Mouse (Mus musculus): ENCODE measurements around the gene Slbp.

The Slbp gene

DNA sequence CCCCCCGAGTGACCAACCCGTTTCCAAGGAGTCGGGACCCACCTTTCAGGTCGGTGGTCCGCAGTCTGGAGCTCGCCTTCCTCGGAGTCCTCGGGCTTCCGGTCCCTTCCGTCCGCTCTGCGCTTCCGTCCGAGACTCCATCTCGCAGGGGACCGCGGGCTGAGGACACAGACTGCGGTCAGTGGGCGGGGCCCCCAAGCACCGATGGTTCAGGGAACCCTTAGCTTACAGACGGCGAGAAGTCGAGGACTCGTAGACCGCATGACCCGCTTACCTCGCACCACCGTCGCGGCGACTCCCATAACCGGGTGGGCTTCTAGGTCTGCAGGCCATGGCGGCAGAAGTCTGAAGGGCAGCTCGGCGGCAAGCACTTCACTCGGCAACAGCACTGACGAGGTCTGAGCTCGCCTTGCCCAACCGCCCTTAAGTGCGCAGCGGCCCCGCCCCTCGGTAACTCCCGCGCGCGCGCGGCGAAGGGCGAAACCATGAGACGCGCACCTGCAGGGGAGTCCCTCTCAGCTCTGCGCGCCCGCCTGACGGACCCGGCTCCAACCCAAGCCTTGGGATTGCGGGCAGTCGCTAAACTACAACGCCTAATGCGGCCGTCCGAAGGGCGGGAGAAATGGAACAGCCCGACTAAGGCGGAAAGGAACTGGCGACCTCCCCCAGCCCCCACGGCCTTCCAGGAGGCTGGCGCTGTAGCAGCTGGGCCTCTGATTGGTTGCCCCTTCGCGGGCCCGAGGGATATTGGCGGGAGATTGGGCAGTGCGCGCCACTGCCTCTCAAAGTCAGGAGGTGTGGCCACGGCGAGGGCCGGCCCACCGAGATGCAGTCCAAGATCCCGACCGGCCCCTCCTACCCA lies at the start of gene Slbp:
Gene Slbp, minus strand, starts transcription at position 654 of the 862 bp plus-strand sequence.
- peak; percentile 96 for DNase-seq (ENCODE audit: low read depth, low spot score)

DNA sequence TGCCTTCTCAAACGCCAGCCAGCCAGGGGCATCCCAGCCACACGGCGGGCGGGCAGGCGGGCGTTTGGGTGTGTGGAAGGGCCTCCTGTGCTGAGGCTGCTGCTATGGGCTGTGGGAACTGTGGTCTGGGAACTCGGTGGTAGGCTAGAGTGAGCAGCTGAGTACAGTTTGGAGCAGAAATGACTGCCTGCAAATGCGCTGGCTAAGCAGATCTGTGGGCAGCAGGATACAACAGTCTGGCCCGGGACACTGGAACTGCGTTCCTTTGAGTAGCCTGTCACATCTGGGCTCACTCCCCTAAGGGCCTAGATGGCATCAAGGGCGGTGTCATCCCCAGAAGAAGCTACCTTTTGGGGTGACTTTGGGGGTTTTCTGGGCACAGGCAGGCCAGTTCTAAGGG lies 49.5 kb upstream of the Slbp start:
- no peak for DNase-seq (ENCODE audit: low read depth, low spot score)

DNA sequence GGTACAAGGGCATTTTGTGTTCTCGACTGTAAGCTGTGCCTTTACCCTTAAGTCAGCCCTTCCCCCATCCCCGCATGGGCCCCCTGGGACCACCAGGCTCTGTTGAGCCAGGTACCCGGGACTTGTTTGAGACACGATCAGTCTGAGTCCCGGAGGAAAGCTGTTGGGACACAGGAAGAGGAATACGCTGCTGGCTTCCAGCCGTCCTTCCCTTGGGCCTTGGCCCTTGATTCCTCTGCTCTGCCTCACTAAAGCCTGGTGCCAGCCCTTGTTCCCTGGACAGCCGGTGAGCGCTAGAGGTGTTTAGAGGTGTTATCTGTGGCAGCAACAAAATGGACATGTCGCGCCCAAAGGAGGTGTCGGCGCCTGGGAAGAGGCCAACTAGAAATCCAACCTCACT lies 47.6 kb upstream of the Slbp start:
- no peak for DNase-seq (ENCODE audit: low read depth, low spot score)

DNA sequence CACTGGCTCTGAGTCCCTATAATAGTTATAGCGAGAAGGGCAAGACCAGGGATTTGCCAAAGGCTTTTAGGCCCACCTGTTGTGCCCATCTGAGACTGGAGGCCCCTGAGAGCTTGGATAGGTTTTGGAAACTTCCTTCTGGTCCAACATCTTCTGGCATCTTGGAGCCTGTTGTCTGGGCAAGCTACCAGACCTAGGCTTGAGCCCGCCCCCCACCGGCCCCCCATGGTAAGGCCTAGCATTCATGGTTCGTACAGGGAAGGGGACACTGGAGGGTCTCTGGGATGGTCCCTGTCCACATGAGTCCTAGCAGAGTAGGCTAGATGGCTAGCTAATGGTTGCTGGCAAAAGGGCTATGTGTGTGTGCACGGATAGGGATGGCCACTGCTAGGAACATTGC lies 46.3 kb upstream of the Slbp start:
- no peak for DNase-seq (ENCODE audit: low read depth, low spot score)

DNA sequence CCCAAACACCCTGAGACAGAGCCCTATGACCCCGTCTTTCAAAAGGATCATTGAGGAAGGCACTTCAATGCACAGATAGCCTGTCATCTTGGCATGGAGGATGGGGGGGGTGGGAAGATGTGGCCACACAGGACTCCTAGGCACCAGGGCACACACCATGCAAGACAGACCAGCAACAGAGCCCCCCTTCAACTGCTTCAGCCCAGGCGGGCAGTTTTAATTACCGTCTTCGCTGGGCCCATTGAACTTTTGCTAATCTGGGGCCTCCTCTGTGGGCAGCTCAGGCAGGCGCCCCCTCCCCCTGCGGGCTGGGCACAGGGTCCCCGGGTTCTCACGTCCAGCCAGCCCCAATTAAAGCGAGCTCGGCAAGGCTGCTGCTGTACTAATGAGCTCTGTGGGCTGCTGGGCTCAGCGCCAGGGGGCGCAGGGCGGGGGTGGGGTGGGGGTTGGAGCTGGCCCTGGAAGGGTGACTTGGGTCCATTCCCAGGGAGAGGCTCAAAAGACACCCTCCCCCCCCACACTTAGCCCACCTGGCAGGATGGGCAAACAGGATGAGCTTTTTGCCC lies 45.7 kb upstream of the Slbp start:
- DNase-seq (ENCODE audit: low read depth, low spot score): no peak

DNA sequence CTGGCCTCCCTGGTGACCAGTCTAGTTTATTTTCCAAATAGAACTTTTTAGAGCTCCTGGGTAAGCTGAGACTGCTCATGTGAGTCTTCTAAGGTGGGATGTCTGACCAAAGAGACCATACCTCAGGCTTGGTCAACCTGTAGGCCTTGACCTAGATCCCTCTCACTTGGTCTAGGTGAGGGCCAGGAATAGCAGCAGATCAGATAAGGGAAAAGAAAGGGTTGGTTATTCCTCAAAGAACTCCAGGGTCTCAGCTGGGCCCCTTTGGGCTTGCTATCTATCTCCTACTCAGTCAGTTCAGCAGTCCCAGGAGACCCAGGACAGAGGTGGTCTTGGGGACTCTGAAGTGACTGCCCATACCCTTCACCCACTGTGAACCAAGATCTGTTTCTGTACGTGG lies 45.2 kb upstream of the Slbp start:
- DNase-seq (ENCODE audit: low read depth, low spot score): no peak

DNA sequence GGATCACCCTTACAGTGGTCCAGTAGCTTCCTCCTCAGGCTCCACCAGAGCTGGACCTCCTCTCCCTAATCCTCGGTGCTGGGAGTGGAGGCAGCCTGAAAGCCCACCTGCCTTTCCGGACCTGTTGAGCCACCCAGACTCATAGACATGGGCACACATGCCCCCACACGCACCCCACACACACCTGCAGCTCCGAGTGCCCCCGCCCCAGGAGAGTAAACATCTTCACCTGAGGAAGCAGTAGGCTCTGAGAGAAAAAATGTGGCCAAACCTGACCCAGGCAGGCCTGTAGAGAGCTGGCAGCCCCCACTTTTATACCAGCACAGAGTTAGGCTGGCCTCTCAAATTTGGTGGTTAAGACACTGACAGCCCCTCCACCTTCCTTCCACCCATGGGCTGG lies 44.1 kb upstream of the Slbp start:
- no peak for DNase-seq (ENCODE audit: low read depth, low spot score)

DNA sequence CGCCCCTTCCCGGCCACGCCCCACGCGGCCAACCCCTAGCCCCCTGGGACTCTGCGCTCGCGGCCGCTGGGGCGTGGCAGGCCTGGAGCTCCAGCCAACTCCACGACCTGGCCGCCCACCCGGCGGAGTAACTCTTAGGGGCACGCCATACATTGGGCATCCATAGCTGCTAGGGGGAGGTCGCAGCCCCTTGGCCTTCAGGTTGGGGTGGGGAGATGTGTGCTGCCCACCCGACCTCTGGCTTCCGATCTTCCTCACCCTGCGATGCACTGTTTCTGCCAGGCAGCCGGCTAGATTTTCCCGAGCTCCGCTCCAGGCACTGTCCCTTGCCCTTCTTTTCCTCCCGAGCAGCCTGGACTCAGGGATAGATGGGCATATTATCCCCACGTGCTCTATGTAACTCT lies 43.3 kb upstream of the Slbp start:
- DNase-seq (ENCODE audit: low read depth, low spot score): peak; percentile 27

DNA sequence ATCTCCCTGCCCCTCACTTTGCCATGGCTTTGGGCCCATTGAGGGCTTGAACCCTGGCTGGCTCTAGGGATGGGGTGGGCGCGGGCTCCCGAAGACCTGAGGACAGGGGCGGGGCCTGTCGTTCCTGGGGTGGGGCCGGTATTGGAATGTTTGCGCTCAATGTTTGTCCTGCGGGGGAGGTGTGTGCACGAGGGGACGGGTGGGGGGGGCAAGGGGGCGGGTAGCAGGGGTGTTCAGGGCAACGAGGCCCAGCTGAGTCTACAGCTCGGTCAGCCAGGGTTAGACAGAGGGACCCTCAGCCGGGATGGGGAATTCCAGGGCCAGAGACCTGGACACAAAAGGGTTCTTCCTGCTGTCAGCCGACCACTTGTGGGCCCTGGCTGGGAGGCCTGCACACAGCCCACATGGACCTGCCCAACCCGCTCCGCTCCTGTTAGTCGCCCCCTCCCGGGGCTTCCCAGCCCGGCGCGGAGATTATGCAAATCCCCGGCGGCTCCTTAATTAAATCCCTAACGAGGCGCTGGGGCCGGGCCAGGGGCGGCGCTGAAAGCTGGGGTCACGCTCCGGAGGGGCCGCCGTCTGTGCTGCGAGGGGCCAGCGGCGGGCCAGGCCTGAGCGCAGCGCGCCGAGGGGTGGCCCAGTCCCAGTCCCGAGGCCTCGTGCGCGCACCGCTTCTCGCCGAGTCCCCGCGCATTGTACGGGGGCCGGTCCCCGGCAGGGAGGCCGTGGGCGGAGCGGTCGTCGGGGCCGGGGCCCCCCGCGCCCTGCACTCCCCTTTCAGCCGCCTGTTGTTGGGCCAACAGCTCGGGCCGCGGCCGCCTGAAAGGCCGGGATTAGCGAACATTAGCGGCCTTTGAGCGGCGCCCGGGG lies 42.7 kb upstream of the Slbp start:
- DNase-seq (ENCODE audit: low read depth, low spot score): peak; percentile 21

DNA sequence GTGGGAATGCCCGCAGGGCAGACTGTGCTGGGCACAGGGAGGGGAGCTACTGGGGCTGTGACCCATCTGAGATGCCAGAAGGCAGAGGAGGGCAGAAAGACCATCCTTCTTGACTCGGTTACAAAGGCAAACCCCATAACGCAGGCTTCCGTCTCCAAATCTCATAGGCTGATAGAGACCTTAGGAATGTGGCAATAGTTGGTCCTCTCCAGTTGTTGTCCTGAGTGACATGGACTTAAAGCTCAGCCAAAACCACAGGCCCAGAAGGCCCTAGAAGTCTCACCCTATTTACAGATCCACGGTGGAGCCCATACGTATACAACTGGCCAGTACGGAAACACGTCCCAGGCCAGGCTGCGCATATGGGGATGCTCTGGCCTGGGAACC lies 42.1 kb upstream of the Slbp start:
- DNase-seq (ENCODE audit: low read depth, low spot score): no peak

DNA sequence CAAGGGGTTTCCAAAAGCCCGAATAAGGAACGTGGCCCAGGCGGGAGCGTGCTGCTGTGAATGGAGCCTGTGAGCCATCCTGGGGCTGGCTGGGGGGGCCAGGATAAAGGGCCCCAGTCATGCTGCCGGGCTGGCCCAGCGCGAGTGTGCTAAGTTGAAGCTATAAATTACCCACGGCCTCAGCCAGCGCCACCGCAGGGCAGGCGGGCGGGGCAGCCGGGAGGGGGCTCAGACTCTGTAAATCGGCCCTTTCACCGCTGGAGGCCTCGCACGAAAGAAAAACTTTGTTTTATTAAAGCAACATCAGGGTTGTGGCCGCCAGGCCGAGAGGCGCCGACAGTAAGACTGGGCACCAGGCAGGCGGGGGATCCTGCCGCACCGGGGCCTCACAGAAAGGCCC lies 40.0 kb upstream of the Slbp start:
- DNase-seq (ENCODE audit: low read depth, low spot score): peak; percentile 81

DNA sequence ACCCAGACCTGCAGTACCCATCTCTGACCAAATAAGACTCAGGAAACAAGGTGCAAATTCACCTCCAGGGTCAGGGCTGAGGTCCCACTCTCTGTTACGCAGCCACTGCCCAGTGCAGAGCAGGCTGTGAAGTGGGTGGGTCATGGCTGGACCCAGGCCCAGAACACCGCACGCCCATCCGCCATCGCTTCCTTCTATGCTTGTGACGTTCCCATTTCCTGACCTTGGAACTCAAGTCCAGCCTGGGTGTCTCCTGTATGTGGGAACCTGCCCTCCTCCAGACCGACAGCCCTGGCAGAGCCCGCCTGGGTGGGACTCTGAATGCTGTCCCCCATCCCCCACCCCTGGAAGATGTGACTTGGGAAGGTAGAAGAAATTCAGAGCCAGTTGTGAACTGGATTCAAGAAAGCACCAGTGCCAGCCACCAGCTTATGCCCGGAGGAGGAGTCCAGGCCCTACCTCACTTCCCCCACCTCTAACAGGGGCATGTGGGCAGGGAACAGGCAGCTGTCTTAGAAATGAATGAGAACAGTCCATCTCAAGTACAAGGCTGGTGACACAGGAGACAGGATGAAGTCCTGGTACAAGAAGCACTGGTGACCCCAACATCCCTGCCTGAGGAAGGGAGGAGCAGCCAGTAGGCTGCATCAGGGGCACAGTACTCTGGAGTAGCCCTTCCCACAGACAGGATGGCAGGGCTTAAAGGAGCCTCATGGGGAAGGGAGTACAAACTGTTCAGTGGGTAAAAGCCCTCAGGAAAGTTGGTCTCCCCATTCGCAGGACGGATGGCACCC lies 37.7 kb upstream of the Slbp start:
- no peak for DNase-seq (ENCODE audit: low read depth, low spot score)

DNA sequence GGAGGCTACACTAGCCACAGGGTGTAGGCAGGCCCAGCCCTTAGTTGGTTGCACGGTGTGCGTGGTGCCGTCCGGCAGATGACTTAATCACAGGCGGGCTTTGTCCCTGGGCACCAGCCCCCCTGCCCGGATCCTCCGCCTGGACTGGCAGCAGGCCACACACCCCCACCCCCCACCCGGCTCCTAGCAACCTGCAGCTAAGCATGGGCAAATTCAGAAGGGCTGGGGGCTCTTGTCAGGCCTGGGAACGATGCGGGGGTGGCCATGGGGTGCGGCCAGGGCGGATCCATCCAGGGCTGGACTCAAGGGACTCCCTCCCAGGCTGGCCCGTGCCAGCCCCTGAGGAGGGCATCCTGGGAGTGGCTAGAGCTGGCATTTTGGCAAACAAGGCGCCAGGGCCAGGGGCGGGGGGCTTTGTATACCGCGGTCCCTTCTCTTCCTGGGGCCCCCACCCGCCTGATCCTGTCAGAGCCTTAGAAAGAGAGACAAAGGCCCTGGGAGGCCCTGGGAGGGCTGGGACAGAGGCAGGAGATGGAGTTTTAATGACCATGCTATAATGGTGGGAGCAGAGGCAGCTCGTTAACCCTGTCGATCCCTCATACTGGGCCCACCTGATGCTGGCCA lies 37.0 kb upstream of the Slbp start:
- DNase-seq (ENCODE audit: low read depth, low spot score): no peak

DNA sequence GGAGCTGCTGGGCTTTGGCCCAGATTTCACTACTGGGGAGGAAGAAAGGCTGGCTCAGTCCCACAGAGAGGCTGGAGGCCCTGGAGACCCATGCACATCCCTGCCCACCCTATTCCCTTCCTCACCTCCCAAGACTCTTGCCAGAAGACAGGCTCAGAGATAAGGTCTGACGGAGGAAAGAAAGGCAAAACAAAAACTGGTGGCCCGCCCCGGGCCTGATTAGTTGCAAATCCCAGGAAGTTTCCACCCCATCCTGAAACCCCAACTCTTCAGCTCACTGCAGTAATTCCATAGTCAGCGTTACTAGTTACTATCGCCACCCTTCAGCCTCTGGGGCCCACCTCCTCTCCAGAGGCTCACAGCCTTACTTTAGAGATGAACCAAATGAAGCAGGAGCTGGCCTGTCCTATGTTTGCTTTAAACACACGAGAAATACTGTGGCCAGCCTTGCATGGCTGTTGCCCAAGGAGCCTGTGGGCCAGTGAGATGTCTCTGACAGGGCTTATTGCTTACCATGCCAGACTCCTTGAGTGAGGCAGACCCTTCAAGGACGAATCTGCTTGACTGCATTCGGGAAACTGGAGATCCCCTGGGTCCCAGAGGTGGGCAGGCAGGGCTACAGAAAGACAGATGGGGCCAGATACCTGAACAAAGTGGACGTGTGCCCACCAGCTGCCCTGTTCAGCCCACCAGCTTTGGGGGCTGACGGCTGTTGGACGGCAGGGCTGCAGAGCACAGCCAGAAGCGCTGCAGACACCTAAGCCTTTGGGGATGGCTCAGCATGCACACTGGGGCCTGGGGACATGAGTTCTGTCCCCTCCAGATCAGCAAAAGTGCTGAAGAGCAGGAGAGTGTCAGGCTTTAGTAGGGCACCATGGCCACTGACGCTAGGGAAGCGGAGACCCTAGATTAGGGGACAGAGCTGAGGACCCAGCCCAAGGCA lies 36.2 kb upstream of the Slbp start:
- DNase-seq (ENCODE audit: low read depth, low spot score): no peak

DNA sequence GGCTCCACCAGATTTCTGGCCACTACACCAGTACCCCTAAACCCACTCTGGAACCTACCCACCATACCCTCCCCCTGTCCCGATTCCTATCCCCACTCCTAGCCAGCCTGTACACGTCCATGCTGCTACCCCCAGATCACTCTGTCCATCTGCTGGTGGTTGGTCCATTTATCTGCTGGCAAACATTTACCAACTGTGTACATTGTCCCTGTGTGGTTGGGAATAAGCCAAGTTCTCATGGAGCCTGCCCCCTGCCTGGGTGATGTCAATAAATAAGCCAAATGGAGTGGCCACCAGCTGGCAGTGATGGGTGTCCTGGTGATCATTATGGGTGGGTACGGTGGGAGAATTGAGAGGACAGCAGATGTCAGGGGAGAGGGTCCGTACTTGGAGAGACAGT lies 34.8 kb upstream of the Slbp start:
- DNase-seq (ENCODE audit: low read depth, low spot score): no peak

DNA sequence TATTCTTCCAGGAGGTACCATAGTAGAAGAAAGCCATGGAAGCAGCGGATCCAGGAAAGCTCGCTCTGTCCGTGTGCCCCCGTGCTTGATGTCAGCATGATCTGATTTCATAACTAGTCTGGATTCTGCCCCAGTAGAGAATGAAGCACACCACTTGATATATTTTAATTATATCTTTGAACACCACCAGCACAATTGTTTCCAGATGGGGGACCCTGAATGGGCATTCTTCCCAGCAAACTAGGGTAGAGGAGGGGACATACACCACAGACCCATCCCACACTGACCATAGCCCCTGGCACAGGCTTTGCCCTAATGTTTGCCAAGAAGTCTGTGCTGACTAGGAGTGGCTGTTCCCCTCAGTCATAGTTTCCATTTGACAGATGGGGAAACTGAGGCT lies 32.6 kb upstream of the Slbp start:
- no peak for DNase-seq (ENCODE audit: low read depth, low spot score)

DNA sequence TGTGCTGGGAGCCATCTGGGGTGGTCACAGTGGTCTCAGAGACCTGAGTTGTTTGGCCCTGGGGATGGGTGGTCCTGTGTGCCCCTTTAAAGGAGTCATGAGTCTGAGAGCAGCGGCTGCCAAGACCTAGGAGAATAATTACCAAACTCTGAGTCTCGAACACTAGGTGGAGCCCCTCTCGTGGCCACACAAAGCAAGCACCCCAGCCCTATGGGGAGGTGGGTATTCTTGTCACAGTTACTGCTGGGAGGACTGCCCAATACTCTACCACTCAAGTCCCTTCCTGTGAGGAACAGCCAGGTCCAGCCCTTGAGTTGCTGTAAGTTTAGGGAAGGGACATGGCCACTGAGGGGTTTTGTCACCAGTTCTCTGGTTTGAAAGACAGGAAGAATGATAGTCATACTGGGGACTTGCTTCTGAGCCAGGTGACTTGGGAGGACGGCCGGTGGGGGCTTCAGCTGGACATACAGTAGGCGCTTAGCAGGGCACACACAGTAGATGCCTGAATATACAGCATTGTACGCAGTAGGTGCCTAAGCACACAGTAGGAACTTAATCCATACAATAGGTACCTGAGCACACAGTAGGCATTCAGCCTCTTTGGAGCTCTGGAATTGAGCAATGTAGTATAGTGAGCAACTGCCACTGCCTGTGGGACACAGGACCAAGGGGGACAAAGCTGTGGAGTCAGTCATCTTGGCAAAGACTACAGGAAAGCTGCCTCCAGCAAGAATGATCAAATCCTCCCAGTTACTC lies 31.7 kb upstream of the Slbp start:
- DNase-seq (ENCODE audit: low read depth, low spot score): peak; percentile 59

DNA sequence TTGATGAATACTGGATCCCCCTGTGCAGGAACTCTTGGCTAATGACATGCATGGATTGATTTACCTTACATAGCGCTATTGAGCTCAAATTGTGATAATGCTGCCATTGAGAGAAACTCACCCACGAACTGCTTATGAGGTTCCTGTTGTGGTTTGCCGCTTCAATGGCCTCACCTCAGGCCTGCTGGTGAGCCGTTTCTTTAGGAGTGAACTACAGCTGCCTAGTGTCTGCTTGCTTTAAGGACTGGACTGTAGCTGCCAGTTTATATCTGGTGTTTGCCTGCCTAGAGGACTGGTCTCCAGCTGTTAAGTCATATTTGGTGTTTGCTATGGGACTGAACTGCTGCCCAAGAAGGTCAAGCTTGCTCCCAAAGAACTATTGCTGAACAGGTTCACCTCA lies 30.6 kb upstream of the Slbp start:
- DNase-seq (ENCODE audit: low read depth, low spot score): no peak

DNA sequence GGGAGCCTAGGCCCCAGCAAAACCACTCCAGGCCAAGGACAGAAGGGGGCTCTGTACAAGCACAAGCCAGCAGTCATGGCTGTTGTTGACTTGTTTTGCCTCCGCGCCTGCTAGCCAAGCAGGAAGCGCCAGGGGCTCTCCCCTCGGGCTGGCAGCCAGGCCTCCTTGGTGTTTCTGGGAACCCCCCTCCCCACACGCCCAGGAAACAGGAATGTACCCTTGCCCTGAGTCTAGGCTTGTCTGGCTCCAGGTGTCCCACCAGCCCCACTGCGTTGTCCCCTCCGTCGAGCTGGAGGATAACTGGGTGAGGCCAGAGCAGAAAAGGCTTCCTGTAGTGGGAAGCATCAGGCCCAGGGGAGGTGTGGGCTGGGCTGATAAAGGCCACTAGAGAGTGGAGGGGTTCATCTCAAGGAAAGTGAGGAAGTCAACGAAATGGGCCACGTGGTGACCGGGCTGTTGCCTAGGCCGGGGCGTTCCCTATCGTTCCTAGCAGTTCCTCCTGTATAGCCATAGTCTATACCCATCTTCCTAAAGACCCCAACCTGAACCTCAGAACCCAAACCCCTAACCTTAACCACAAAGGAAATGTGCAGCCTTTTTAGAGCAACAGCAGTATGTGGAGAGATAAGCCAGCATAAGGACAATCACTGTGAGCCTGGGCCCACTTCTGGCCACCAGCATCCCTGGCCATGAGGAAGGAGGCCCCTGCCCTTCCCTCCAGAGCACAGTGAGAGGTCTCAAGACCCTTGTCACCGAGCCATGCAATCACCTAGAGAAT lies 29.4 kb upstream of the Slbp start:
- DNase-seq (ENCODE audit: low read depth, low spot score): no peak

All from forelimb bud, embryonic 11.5 days (tissue).